Mouse (Mus musculus) myocyte (in vitro differentiated cells): ENCODE results near the gene Ugt1a2. TPM values are rescaled to one million over a fixed set of nuclear protein-coding genes. Genes with fewer than 3 reads are reported as not detected.

Source experiments
- H3K27me3 ChIP-seq: one replicate; pipeline ENCODE4 v1.6.1; 2011; ENCODE audit not compliant: control insufficient read depth, insufficient read depth, insufficient read length
- H3K36me3 ChIP-seq: one replicate; pipeline ENCODE4 v1.6.1; 2011; ENCODE audit not compliant: control insufficient read depth, insufficient read depth
- H3K4me2 ChIP-seq: one replicate; pipeline ENCODE4 v1.6.1; 2011; ENCODE audit warnings: low read depth, control low read depth
- H3K4me3 ChIP-seq: one replicate; pipeline ENCODE4 v1.5.1; 2011; ENCODE audit warnings: mild to moderate bottlenecking, control low read depth, moderate library complexity
- H3K79me2 ChIP-seq: one replicate; pipeline ENCODE4 v1.6.1; 2011; ENCODE audit not compliant: control insufficient read depth, insufficient read depth
- H3ac ChIP-seq: one replicate; pipeline ENCODE4 v1.6.1; 2011; ENCODE audit not compliant: control insufficient read depth, insufficient read length
- CEBPB ChIP-seq: IDR thresholded peaks from 2 replicates; pipeline ENCODE4 v1.6.1; 2011; ENCODE audit warnings: mild to moderate bottlenecking, moderate library complexity; ENCODE audit not compliant: poor library complexity, insufficient read depth, severe bottlenecking
- E2F4 ChIP-seq: IDR thresholded peaks from one replicate; pipeline ENCODE4 v1.6.1; 2011; ENCODE audit warnings: mild to moderate bottlenecking, control low read depth, moderate library complexity; ENCODE audit not compliant: insufficient read depth
- MAX ChIP-seq: IDR thresholded peaks from one replicate; pipeline ENCODE4 v1.6.1; 2011; ENCODE audit warnings: low read depth, mild to moderate bottlenecking, control low read depth
- MYOD1 ChIP-seq, 3 experiments: IDR thresholded peaks; one replicate each; pipeline ENCODE4 v1.6.1; 2011; ENCODE audit warnings: control low read depth in 2 of 3, low read depth in 2 of 3, mild to moderate bottlenecking in 2 of 3, moderate library complexity in 1 of 3; ENCODE audit not compliant: insufficient read length in 2 of 3, control insufficient read depth in 1 of 3
- MYOG ChIP-seq, 3 experiments: IDR thresholded peaks; one replicate each; pipeline ENCODE4 v1.6.1; 2011; ENCODE audit warnings: control low read depth in 2 of 3, low read depth in 2 of 3, mild to moderate bottlenecking in 2 of 3; ENCODE audit not compliant: insufficient read length in 2 of 3, control insufficient read depth in 1 of 3, insufficient read depth in 1 of 3
- POLR2A ChIP-seq: IDR thresholded peaks from one replicate; pipeline ENCODE4 v1.6.1; 2011; ENCODE audit warnings: low read depth, mild to moderate bottlenecking, control low read depth, moderate library complexity; ENCODE audit not compliant: insufficient read length
- POLR2AphosphoS2 ChIP-seq: IDR thresholded peaks from one replicate; pipeline ENCODE4 v1.6.1; 2011; ENCODE audit warnings: low read depth, control low read depth; ENCODE audit not compliant: insufficient read length
- REST ChIP-seq: IDR thresholded peaks from one replicate; pipeline ENCODE4 v1.6.1; 2011; ENCODE audit warnings: mild to moderate bottlenecking, control low read depth, moderate library complexity; ENCODE audit not compliant: insufficient read depth, insufficient read length
- SRF ChIP-seq: IDR thresholded peaks from one replicate; pipeline ENCODE4 v1.6.1; 2011; ENCODE audit warnings: low read depth; ENCODE audit not compliant: control insufficient read depth, insufficient read length
- TCF12 ChIP-seq: IDR thresholded peaks from one replicate; pipeline ENCODE4 v1.6.1; 2011; ENCODE audit warnings: mild to moderate bottlenecking, control low read depth; ENCODE audit not compliant: poor library complexity, insufficient read depth, severe bottlenecking
- TCF3 ChIP-seq: IDR thresholded peaks from one replicate; pipeline ENCODE4 v1.6.1; 2011; ENCODE audit warnings: low read depth, control low read depth; ENCODE audit not compliant: insufficient read length
- USF1 ChIP-seq: IDR thresholded peaks from one replicate; pipeline ENCODE4 v1.6.1; 2011; ENCODE audit warnings: low read depth, mild to moderate bottlenecking, control low read depth, moderate library complexity
- polyA plus RNA-seq: library from polyadenylated mRNA; unstranded; fragments of >200 nt; fragmentation: generic; extraction: Trizol; gene quantifications from one replicate; pipeline ENCODE4 v1.2.1, GENCODE M21; 2012; ENCODE audit warnings: missing spikeins

The Ugt1a2 gene
- polyA plus RNA-seq, 1 experiment, result 0.05 TPM

DNA sequence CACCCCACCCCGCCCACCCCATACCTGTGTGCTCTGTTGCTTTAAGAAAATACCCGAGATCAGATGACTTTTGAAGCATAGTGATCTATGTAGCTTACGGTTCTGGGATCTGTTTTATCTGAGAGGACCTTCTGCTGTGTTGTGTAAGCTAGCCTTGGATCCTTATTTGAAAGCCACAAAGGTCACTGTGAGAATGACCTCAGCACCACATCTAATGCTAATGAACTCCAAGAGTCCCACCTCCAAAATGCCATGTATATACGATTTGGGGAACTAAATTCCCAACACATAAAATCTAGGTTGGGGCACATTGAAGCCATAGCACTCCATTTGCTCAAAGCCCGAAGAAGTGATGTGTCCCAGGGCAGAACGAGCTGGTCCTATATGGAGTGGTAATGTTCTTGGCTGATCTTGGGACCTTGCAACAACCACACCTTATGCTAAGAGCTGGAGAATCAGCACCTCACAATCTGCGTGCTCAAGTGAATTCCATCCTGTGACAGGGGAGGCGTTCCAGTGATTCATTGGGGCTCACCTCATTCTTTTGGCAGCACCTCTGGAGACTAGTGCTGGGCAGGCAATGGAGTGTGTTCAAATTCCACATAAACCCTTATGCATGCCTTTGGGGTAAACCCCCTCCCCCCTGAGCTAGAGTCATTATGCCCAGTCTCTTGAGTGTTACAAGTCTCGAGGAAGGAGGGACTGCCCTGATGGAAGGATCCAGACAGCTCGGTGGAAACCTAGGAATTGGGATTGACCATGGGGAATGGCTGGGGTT is 56.7 kb downstream of the Ugt1a2 start:
- no peaks in the 10 kb centered on the region for H3K79me2 ChIP-seq
- no peak overlapping the region for H3ac ChIP-seq
- H3K4me2 ChIP-seq, result no peak overlapping the region
- TF ChIP-seq POLR2A, result no peak
- TF ChIP-seq SRF, result no peak
- TF ChIP-seq USF1, result no peak
- no peak for TF ChIP-seq E2F4
- TF ChIP-seq TCF3, result no peak
- no peak for TF ChIP-seq REST
- TF ChIP-seq CEBPB, result no peak
- TF ChIP-seq MYOG (IDR thresholded peaks at IDR 0.05; ENCODE audit: control insufficient read depth in 1 of 3, insufficient read depth in 1 of 3, insufficient read length in 2 of 3, low read depth in 2 of 3), result no peak
- TF ChIP-seq MAX, result no peak
- no peak for TF ChIP-seq TCF12
- TF ChIP-seq MYOD1 (IDR thresholded peaks at IDR 0.05; ENCODE audit: control insufficient read depth in 1 of 3, insufficient read length in 2 of 3, low read depth in 2 of 3), result no peak
- TF ChIP-seq POLR2AphosphoS2, result no peak
- no peaks in the 10 kb centered on the region for H3K27me3 ChIP-seq
- no peaks in the 10 kb centered on the region for H3K36me3 ChIP-seq
- no peak overlapping the region for H3K4me3 ChIP-seq

DNA sequence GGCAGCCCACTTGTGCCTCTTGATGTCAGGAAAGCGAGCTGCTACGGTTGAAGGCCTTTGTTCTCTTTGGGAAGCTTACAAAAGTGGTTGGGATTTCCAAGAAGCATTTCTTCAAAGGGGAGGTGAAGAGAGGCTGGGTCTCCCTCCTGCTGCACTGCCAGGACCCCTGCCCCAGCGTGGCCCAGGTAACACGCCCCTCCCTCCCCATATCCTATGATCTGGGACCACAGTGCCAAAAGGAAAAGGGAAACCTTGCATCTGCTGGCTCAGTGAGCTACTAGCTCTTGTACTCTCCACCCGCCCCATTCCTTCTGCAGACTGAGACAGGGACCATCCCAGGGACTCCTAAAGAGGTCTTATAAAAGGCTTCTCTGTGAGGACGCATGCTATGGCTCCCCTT is 57.3 kb downstream of the Ugt1a2 start:
- no peak overlapping the region for H3K4me3 ChIP-seq
- peaks cover under 1% of the 10 kb centered on the region for H3K36me3 ChIP-seq
- no peak for TF ChIP-seq MAX
- no peak for TF ChIP-seq TCF12
- TF ChIP-seq SRF, result no peak
- H3K79me2 ChIP-seq, result no peaks in the 10 kb centered on the region
- H3K4me2 ChIP-seq, result no peak overlapping the region
- H3K27me3 ChIP-seq, result no peaks in the 10 kb centered on the region
- no peak overlapping the region for H3ac ChIP-seq

DNA sequence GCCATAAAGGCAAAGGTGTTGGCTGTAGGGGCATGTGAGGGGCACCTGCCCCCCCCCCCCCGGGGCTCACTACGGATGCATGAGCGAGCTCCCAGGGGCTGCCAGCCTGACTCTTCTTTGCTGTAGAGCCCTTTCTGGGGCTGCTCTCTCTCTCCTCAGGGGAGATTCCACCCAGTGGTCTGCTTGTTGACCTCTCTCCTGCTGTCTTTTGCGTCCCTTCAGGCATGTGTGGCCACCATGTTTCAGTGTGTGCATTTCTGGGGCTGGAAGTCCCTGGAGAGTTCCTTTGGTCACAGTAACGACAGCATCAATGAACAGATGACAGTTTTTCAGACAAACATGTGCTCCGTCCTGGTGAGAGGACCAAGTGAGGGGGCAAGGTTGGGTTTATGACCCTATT is 58.0 kb downstream of the Ugt1a2 start:
- no peak overlapping the region for H3K4me3 ChIP-seq
- no peaks in the 10 kb centered on the region for H3K27me3 ChIP-seq
- TF ChIP-seq MAX (no peak), MYOG (IDR thresholded peaks at IDR 0.05; ENCODE audit: control insufficient read depth in 1 of 3, insufficient read depth in 1 of 3, insufficient read length in 2 of 3, low read depth in 2 of 3) (no peak), SRF (no peak), E2F4 (no peak)
- no peak overlapping the region for H3K4me2 ChIP-seq
- H3ac ChIP-seq, result no peak overlapping the region
- H3K36me3 ChIP-seq, result peaks cover 8% of the 10 kb centered on the region
- no peaks in the 10 kb centered on the region for H3K79me2 ChIP-seq

DNA sequence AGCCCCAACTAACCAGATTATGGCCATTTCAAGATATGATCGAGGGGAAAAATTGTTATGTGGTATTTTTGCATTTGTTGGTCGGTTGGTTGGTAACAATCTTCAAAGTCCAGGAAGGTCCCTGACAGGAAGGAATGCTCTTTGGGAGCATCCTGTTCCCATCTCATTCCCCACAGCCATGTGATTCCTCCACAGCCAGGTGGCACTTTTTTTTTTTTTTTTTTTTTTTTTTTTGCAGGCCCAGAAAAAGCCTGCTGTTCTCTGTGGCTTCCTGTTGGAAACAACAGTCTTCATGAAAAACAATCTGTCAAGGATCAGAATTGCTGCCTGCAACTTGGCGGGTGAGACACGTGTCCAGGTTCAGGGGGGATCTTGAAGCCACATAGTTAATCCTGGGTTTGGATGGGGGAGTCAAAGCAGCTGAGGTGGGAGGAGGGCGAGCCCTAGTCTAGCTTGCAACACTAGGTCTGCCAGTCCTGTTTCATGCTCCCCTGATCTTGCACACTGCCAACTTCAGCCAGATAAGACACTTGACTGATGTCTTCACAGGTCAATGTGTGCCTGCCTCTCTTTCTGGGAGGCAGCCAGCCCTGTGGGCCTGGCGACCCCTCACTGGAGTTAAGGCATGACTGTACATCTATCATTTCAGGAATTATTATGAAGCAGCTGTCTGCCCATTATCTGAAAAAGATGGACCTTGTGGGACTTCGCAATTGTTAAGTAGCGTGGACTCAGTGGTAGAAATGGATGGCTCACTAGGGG is 58.7 kb downstream of the Ugt1a2 start:
- Histone ChIP-seq H3K4me3 (no peak overlapping the region), H3ac (no peak overlapping the region), H3K27me3 (no peaks in the 10 kb centered on the region), H3K4me2 (no peak overlapping the region), H3K79me2 (no peaks in the 10 kb centered on the region), H3K36me3 (peaks cover 12% of the 10 kb centered on the region)
- TF ChIP-seq MYOG (IDR thresholded peaks at IDR 0.05; ENCODE audit: control insufficient read depth in 1 of 3, insufficient read depth in 1 of 3, insufficient read length in 2 of 3, low read depth in 2 of 3) (no peak), MAX (no peak), POLR2AphosphoS2 (no peak), TCF12 (no peak), REST (no peak), TCF3 (no peak), USF1 (no peak), MYOD1 (IDR thresholded peaks at IDR 0.05; ENCODE audit: control insufficient read depth in 1 of 3, insufficient read length in 2 of 3, low read depth in 2 of 3) (no peak), POLR2A (no peak), CEBPB (no peak), SRF (no peak), E2F4 (no peak)

DNA sequence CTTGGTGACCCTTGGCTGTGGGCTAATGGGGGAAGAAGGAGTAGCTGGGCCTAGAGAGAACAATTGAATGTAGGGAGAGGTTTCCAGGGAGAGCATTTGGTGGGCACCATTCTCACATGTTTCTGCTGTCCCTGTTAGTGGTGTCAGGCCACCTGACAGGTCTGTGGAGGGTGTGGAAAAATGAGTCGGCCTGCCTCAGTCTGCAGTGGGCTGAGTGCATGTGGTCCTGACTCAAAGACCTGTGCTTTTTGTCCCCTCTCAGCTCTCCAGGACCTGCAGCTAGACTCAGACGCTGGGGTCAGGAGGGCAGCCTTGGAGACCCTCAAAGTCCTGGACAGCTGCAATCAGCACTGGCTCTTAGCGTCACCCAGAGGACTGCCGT is 59.2 kb downstream of the Ugt1a2 start:
- peaks cover 15% of the 10 kb centered on the region for H3K36me3 ChIP-seq
- H3K4me2 ChIP-seq, result no peak overlapping the region
- no peak for TF ChIP-seq TCF3
- TF ChIP-seq E2F4, result no peak
- no peak for TF ChIP-seq CEBPB
- no peak for TF ChIP-seq MAX
- TF ChIP-seq POLR2AphosphoS2, result no peak
- no peak for TF ChIP-seq POLR2A
- no peak for TF ChIP-seq SRF
- TF ChIP-seq MYOG (IDR thresholded peaks at IDR 0.05; ENCODE audit: control insufficient read depth in 1 of 3, insufficient read depth in 1 of 3, insufficient read length in 2 of 3, low read depth in 2 of 3), result no peak
- TF ChIP-seq USF1, result no peak
- TF ChIP-seq TCF12, result no peak
- no peak for TF ChIP-seq MYOD1 (IDR thresholded peaks at IDR 0.05; ENCODE audit: control insufficient read depth in 1 of 3, insufficient read length in 2 of 3, low read depth in 2 of 3)

More for the DNA sequence above, 59.2 kb downstream of the Ugt1a2 start:
- H3ac ChIP-seq, result no peak overlapping the region
- H3K4me3 ChIP-seq, result no peak overlapping the region
- no peaks in the 10 kb centered on the region for H3K79me2 ChIP-seq
- no peaks in the 10 kb centered on the region for H3K27me3 ChIP-seq
